In genomic region chr1:50925356-50925921, GRCm38 (mm10) we compare ENCODE assay signal across 8 mouse cellular contexts. TPM values are rescaled to one million over a fixed set of nuclear protein-coding genes. Genes with fewer than 3 reads are reported as not detected.
DNase-seq lines count a peak whose midpoint lies in the region; ATAC-seq lines count a peak whose summit lies in the region.

No protein-coding gene starts in this region.

- H3K27me3 ChIP-seq in hindbrain, embryonic 15.5 days: no peaks in the 10 kb centered on the region

- H3K4me2 ChIP-seq in hindbrain, embryonic 15.5 days: peak overlapping the region; percentile 82

- no peaks in the 10 kb centered on the region for H3K36me3 ChIP-seq in hindbrain, embryonic 15.5 days

- H3K9me3 ChIP-seq in hindbrain, embryonic 15.5 days: no peaks in the 10 kb centered on the region

- H3K4me3 ChIP-seq in hindbrain, embryonic 15.5 days: peak overlapping the region; percentile 76

- WGBS in hindbrain, embryonic 15.5 days: 4% methylated on average over 13 of the region's 13 CpGs

- ATAC-seq in hindbrain, embryonic 15.5 days (ENCODE audit: low FRiP score, low read depth): peak; percentile 2; the same call in 1 of the 2 replicates

- H3K4me1 ChIP-seq in hindbrain, embryonic 15.5 days (replicated peaks): peaks cover 5% of the 10 kb centered on the region; the same call in 1 of the 2 replicates

- peak; percentile 43 for DNase-seq in cerebellum, adult 11-12 months
- DNase-seq in cerebellum, postnatal 36 days: peak; percentile 32 to 56
- peak; percentile 4 for DNase-seq in mesoderm, embryonic 11.5 days (ENCODE audit: low read depth, low spot score)
- DNase-seq in adrenal gland, postnatal 4 days (ENCODE audit: low spot score in 2 of 2): no peak
- DNase-seq in gastrocnemius, adult 18-20 months (ENCODE audit: low spot score): no peak
- no peak for DNase-seq in spleen, adult 12 weeks (ENCODE audit: low spot score)
- DNase-seq in ovary, postnatal 14 days (ENCODE audit: low spot score): no peak

- peak overlapping the region; percentile 86 for H3K9ac ChIP-seq in hindbrain, embryonic 15.5 days

- H3K27ac ChIP-seq in hindbrain, embryonic 15.5 days (replicated peaks): peak overlapping the region; percentile 93

RNA-seq across cellular contexts. Expression of gene Tmeff2, which starts 25.0 kb away (rescaled TPM):
- 66.4 and 77.8 TPM in 2 replicates for polyA plus RNA-seq in hindbrain, embryonic 15.5 days (2015; fragmentation: Nextera tagmentation; extraction: Ambion mirVana)
- total RNA-seq in adrenal gland, postnatal 4 days (2021): 10 to 100 TPM; 11.5 to 12.7 TPM
- 1 to 10 TPM in 1 of 2 experiments, under 1 TPM in 1; 0.98 to 1.2 TPM for total RNA-seq in gastrocnemius, adult 18-20 months (2021)

Comparison
In these comparisons a context has a peak if more than half of its experiments do, and no peak if none do; other contexts are left out.
1. DNase-seq: peak in cerebellum, adult 11-12 months (single experiment), cerebellum, postnatal 36 days (2 of 2) and mesoderm, embryonic 11.5 days (single experiment); none in adrenal gland, postnatal 4 days (0 of 2), gastrocnemius, adult 18-20 months (single experiment), spleen, adult 12 weeks (single experiment) and ovary, postnatal 14 days (single experiment).
2. RNA of gene Tmeff2, which starts 25.0 kb away (total RNA-seq): 11.5 to 12.7 TPM in adrenal gland, postnatal 4 days; 0.98 to 1.2 TPM in gastrocnemius, adult 18-20 months; every median in the first group is over 4 times any median in the second.